Mouse (Mus musculus) ovary, postnatal 14 days (tissue): ENCODE results near the gene Ddx24.

ENCODE experiments used
- DNase-seq: peaks from one replicate; pipeline ENCODE4 v3.0.0; 2022; ENCODE audit warnings: low spot score

Gene Ddx24

GRCm38 (mm10) chr12:103389982-103390381 lies 35.6 kb downstream of the Ddx24 start:
- no peak for DNase-seq

GRCm38 (mm10) chr12:103389348-103389727 lies 36.3 kb downstream of the Ddx24 start:
- no peak for DNase-seq

GRCm38 (mm10) chr12:103388505-103389347 lies 36.9 kb downstream of the Ddx24 start, which contains the start of gene Otub2:
Gene Otub2, plus strand, starts transcription at chr12:103388682.
- DNase-seq, result peak; percentile 94

GRCm38 (mm10) chr12:103380226-103380625 lies 45.4 kb downstream of the Ddx24 start:
- no peak for DNase-seq

GRCm38 (mm10) chr12:103376774-103377173 lies 48.9 kb downstream of the Ddx24 start:
- DNase-seq, result no peak

GRCm38 (mm10) chr12:103376124-103376523 lies 49.5 kb downstream of the Ddx24 start:
- no peak for DNase-seq

- DNase-seq, result no peak
Measured at GRCm38 (mm10) chr12:103373530-103374236, 51.9 kb downstream of the Ddx24 start.

- peak; percentile 39 for DNase-seq
Measured at GRCm38 (mm10) chr12:103371711-103372110, 53.9 kb downstream of the Ddx24 start.

- no peak for DNase-seq
Measured at GRCm38 (mm10) chr12:103370861-103371260, 54.8 kb downstream of the Ddx24 start.

GRCm38 (mm10) chr12:103368777-103369176 lies 56.9 kb downstream of the Ddx24 start:
- DNase-seq, result no peak

- no peak for DNase-seq
Measured at GRCm38 (mm10) chr12:103368326-103368669, 57.3 kb downstream of the Ddx24 start.

- DNase-seq, result peak; percentile 72
Measured at GRCm38 (mm10) chr12:103367620-103368325, 57.9 kb downstream of the Ddx24 start.

GRCm38 (mm10) chr12:103367171-103367570 lies 58.5 kb downstream of the Ddx24 start:
- no peak for DNase-seq

- DNase-seq, result no peak
Measured at GRCm38 (mm10) chr12:103362336-103362735, 63.3 kb downstream of the Ddx24 start.

GRCm38 (mm10) chr12:103361539-103362307 lies 63.9 kb downstream of the Ddx24 start:
- no peak for DNase-seq

GRCm38 (mm10) chr12:103360812-103361211 lies 64.8 kb downstream of the Ddx24 start:
- DNase-seq, result no peak

GRCm38 (mm10) chr12:103358951-103359801 lies 66.5 kb downstream of the Ddx24 start:
- DNase-seq, result no peak

- no peak for DNase-seq
Measured at GRCm38 (mm10) chr12:103358216-103358615, 67.4 kb downstream of the Ddx24 start.
